Mouse (Mus musculus) monocyte, adult 59 days (primary cell): Measurements from ENCODE around the gene Ppfia1. TPM values are rescaled to one million over a fixed set of nuclear protein-coding genes. Genes with fewer than 3 reads are reported as not detected.

Source experiments
- total RNA-seq, 2 experiments: library from RNA; stranded (reverse); gene quantifications; one replicate each; pipeline ENCODE4 v1.2.4; 2023

Gene Ppfia1
- 10 to 100 TPM; 52.5 to 56.1 TPM for total RNA-seq

GRCm38 (mm10) chr7:144553237-144554122, at the start of gene Ppfia1:
Ppfia1 (minus strand) TSS chr7:144553729.

DNA sequence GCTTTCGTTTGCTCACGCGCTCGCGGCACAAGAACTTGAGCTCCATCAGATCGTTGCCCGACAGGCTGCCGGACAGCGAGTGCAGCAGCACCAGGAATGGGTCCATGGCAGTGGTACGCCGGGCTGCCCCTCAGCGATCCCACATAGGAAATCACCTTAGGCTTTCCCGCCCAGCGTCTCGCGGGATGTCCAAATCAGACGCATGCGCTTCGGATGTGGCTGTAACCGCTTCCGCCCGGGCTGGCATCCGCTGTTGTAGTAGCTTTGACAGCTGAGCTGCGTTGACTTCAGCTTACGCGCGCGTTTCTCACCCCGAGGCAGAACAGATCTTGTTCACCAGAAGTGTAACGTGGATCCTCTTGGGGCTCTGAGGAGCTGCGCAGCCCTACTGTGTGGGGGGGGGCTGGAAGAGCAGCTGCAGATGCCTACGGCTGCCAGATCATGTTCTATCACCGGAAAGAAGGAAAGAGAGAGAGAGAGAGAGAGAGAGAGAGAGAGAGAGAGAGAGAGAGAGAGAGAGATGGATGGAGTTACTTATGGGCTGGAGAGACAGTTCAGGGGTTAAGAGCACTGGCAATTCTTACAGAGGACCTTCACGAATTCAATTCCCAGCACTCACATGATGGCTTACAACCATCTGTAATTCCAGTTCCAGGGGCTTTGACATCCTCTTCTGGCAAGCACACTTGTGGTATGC, 28.9 kb upstream of the Ppfia1 start, which contains the start of gene Fadd:
Fadd (minus strand) TSS at position 180 of the 697 bp plus-strand sequence.

DNA sequence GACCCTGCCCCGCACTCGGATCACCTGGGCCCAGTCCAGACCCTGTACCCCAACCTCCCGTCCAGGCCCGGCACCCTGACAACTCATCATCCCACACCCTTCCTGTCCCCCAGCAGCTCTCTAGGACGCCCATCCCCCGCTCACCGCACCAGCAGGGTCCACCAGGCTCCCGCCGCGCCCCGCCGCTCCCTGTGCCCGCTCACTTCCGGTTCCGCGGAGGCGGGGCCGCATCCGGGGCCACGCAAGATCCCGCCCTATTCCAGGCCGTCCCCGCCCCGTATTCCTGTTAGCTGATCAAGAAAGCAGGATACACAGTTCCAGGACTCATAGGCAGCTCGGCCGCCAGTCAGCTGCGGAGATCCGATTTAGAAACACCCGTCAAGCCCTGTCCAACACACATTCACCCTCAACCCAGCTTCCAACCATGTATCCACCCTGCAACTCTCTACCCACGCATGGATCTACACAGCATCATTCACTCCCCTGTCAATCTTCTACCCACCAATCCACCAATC, 82.9 kb downstream of the Ppfia1 start, which contains the start of gene Cttn:
Cttn (minus strand) TSS at position 465 of the 515 bp plus-strand sequence.

Other genes with a start within 250 kb of the Ppfia1 start
- 1 to 10 TPM; 4.0 to 4.8 TPM for gene Cttn, start 82.7 kb downstream of the Ppfia1 start, total RNA-seq
- 1 to 10 TPM; 6.4 to 6.9 TPM for gene Fadd, start 28.7 kb upstream of the Ppfia1 start, total RNA-seq
- gene Ano1, start 198.2 kb upstream of the Ppfia1 start, total RNA-seq: under 1 TPM; 0.58 to 0.64 TPM